In the genomic region with DNA sequence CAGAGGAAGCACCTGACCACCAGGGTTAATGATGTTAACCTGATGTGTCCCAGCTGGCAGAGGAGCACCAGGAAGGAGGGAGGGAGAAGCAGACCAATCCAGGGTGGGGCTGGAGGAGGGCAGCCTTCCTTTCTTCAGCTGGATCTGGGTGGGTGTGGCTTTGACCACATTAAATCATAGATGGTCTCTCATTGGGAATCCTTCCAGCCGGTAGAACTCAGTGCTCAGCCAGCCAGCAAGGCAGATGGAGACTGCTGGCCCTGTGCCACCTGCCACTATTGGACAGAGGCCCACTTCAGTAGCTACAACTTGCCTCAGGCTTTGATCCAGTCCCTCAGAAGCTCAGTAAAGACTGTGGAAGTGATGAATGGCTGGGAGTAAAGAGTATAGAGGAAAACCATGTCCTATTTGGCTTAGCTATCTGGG, we compare ENCODE assay signal across 9 mouse cellular contexts.
A peak's percentile ranks its signal among the peaks of the same experiment; 100 is the strongest.
DNase-seq lines count a peak whose midpoint lies in the region; ATAC-seq lines count a peak whose summit lies in the region.
"Had no signal": no experiment of that assay in that cellular context is flagged by ENCODE, and none has a peak within 500 bp of the region (broad histone marks: within the 10 kb centered on the region; RNA-seq: fewer than 3 reads in every experiment).

No protein-coding gene starts in this region.

- 53% methylated on average over 1 of the region's 1 CpGs for WGBS in heart, embryonic 12.5 days
- 80% methylated on average over 1 of the region's 1 CpGs for WGBS in heart, embryonic 10.5 days
- WGBS in forebrain, embryonic 15.5 days = 11% methylated on average over 1 of the region's 1 CpGs

- H3K27me3 ChIP-seq in heart, embryonic 12.5 days (replicated peaks) = no peaks in the 10 kb centered on the region
- no peaks in the 10 kb centered on the region for H3K27me3 ChIP-seq in heart, embryonic 10.5 days (ENCODE audit: insufficient read depth, poor library complexity, severe bottlenecking)
- H3K27me3 ChIP-seq in forebrain, embryonic 15.5 days = no peaks in the 10 kb centered on the region
- H3K27me3 ChIP-seq: limb, embryonic 15.5 days had no signal

- H3K4me2 ChIP-seq in heart, embryonic 12.5 days = no peak overlapping the region
- H3K4me2 ChIP-seq in forebrain, embryonic 15.5 days (replicated peaks) = no peak overlapping the region
- H3K4me2 ChIP-seq: limb, embryonic 15.5 days had no signal

- ATAC-seq in heart, embryonic 12.5 days (ENCODE audit: insufficient number of reproducible peaks, low FRiP score) = peak; percentile 11; the same call in 1 of the 2 replicates
- peak; percentile 93 for ATAC-seq in forebrain, embryonic 15.5 days (replicated peaks)

- H3K9me3 ChIP-seq in heart, embryonic 12.5 days (replicated peaks) = peaks cover 4% of the 10 kb centered on the region; the same call in 1 of the 2 replicates
- H3K9me3 ChIP-seq in heart, embryonic 10.5 days = no peaks in the 10 kb centered on the region
- H3K9me3 ChIP-seq in forebrain, embryonic 15.5 days = no peaks in the 10 kb centered on the region; the same call in 1 of the 2 replicates
- H3K9me3 ChIP-seq: limb, embryonic 15.5 days had no signal

- H3K4me3 ChIP-seq in heart, embryonic 12.5 days = no peak overlapping the region
- H3K4me3 ChIP-seq in heart, embryonic 10.5 days = no peak overlapping the region
- no peak overlapping the region for H3K4me3 ChIP-seq in forebrain, embryonic 15.5 days
- H3K4me3 ChIP-seq: limb, embryonic 15.5 days had no signal

- DNase-seq in heart, embryonic 10.5 days (ENCODE audit: low spot score) = no peak
- DNase-seq in adrenal gland, postnatal 14 days = peak; percentile 35
- peak; percentile 76 for DNase-seq in kidney, postnatal 10 days
- DNase-seq in lung, postnatal 36 days = peak; percentile 15
- DNase-seq in embryo, embryonic 11 days = no peak
- no peak for DNase-seq in thymus, postnatal 4 days

- H3K4me1 ChIP-seq in heart, embryonic 12.5 days (replicated peaks) = no peaks in the 10 kb centered on the region
- H3K4me1 ChIP-seq in heart, embryonic 10.5 days = no peaks in the 10 kb centered on the region
- H3K4me1 ChIP-seq in forebrain, embryonic 15.5 days = peaks cover 11% of the 10 kb centered on the region

- H3K27ac ChIP-seq in heart, embryonic 12.5 days (ENCODE audit: poor library complexity, severe bottlenecking) = no peak overlapping the region
- H3K27ac ChIP-seq in heart, embryonic 10.5 days = no peak overlapping the region
- peak overlapping the region; percentile 73 for H3K27ac ChIP-seq in forebrain, embryonic 15.5 days (replicated peaks)
- H3K27ac ChIP-seq: limb, embryonic 15.5 days had no signal

- H3K36me3 ChIP-seq in heart, embryonic 12.5 days = no peaks in the 10 kb centered on the region
- H3K36me3 ChIP-seq in heart, embryonic 10.5 days = no peaks in the 10 kb centered on the region
- H3K36me3 ChIP-seq in forebrain, embryonic 15.5 days = no peaks in the 10 kb centered on the region
- H3K36me3 ChIP-seq: limb, embryonic 15.5 days had no signal

- H3K9ac ChIP-seq in heart, embryonic 12.5 days = no peak overlapping the region
- no peak overlapping the region for H3K9ac ChIP-seq in forebrain, embryonic 15.5 days (replicated peaks)
- H3K9ac ChIP-seq: limb, embryonic 15.5 days had no signal

Comparison
In these comparisons a context has a peak if more than half of its experiments do, and no peak if none do; other contexts are left out.
1. DNase-seq: peak in adrenal gland, postnatal 14 days (single experiment), kidney, postnatal 10 days (single experiment) and lung, postnatal 36 days (single experiment); none in heart, embryonic 10.5 days (single experiment), embryo, embryonic 11 days (single experiment) and thymus, postnatal 4 days (single experiment).